Mouse (Mus musculus): ENCODE data around the gene Nipsnap2. TPM values are rescaled to one million over a fixed set of nuclear protein-coding genes. Genes with fewer than 3 reads are reported as not detected.

Nipsnap2 gene
- polyA plus RNA-seq (2014; fragmentation: Illumina TruSeq; extraction: RNeasy Lipid Tissue Mini Kit (QIAGEN cat#74804); ENCODE audit: low read depth, low replicate concordance) = 79.5 TPM

GRCm38 (mm10) chr5:129724834-129725773 lies at the start of gene Nipsnap2:
Nipsnap2 (plus strand) TSS chr5:129725063.

GRCm38 (mm10) chr5:129708412-129708811 lies 16.5 kb upstream of the Nipsnap2 start, which contains the start of gene Sept14:
Sept14 (minus strand) TSS chr5:129708512.

GRCm38 (mm10) chr5:129715326-129715861 lies 9.5 kb upstream of the Nipsnap2 start, which contains the start of gene Mrps17:
Mrps17 (plus strand) TSS chr5:129715497.

GRCm38 (mm10) chr5:129786818-129787790 lies 62.2 kb downstream of the Nipsnap2 start, which contains the start of gene Psph:
Psph (minus strand) TSS chr5:129787449.

Other genes starting within 250 kb of the Nipsnap2 start
- 27.9 TPM for gene Sfswap, start 223.8 kb upstream of the Nipsnap2 start, polyA plus RNA-seq (2014; fragmentation: Illumina TruSeq; extraction: RNeasy Lipid Tissue Mini Kit (QIAGEN cat#74804); ENCODE audit: low read depth, low replicate concordance)
- gene Mmp17, start 140.9 kb upstream of the Nipsnap2 start, polyA plus RNA-seq (2014; fragmentation: Illumina TruSeq; extraction: RNeasy Lipid Tissue Mini Kit (QIAGEN cat#74804); ENCODE audit: low read depth, low replicate concordance) = 0.08 TPM
- gene Zfp11, start 55.0 kb upstream of the Nipsnap2 start, polyA plus RNA-seq (2014; fragmentation: Illumina TruSeq; extraction: RNeasy Lipid Tissue Mini Kit (QIAGEN cat#74804); ENCODE audit: low read depth, low replicate concordance) = 4.4 TPM
- not detected for gene Sept14, start 16.6 kb upstream of the Nipsnap2 start, polyA plus RNA-seq (2014; fragmentation: Illumina TruSeq; extraction: RNeasy Lipid Tissue Mini Kit (QIAGEN cat#74804); ENCODE audit: low read depth, low replicate concordance)
- 68.5 TPM for gene Mrps17, start 9.6 kb upstream of the Nipsnap2 start, polyA plus RNA-seq (2014; fragmentation: Illumina TruSeq; extraction: RNeasy Lipid Tissue Mini Kit (QIAGEN cat#74804); ENCODE audit: low read depth, low replicate concordance)
- 9.8 TPM for gene Psph, start 62.4 kb downstream of the Nipsnap2 start, polyA plus RNA-seq (2014; fragmentation: Illumina TruSeq; extraction: RNeasy Lipid Tissue Mini Kit (QIAGEN cat#74804); ENCODE audit: low read depth, low replicate concordance)
- gene Sumf2, start 121.9 kb downstream of the Nipsnap2 start, polyA plus RNA-seq (2014; fragmentation: Illumina TruSeq; extraction: RNeasy Lipid Tissue Mini Kit (QIAGEN cat#74804); ENCODE audit: low read depth, low replicate concordance) = 4.6 TPM
- gene Chchd2, start 162.4 kb downstream of the Nipsnap2 start, polyA plus RNA-seq (2014; fragmentation: Illumina TruSeq; extraction: RNeasy Lipid Tissue Mini Kit (QIAGEN cat#74804); ENCODE audit: low read depth, low replicate concordance) = 776 TPM
- 2.1 TPM for gene Zbed5, start 170.7 kb downstream of the Nipsnap2 start, polyA plus RNA-seq (2014; fragmentation: Illumina TruSeq; extraction: RNeasy Lipid Tissue Mini Kit (QIAGEN cat#74804); ENCODE audit: low read depth, low replicate concordance)
- gene Phkg1, start 173.5 kb downstream of the Nipsnap2 start, polyA plus RNA-seq (2014; fragmentation: Illumina TruSeq; extraction: RNeasy Lipid Tissue Mini Kit (QIAGEN cat#74804); ENCODE audit: low read depth, low replicate concordance) = 0.36 TPM
- 5.8 TPM for gene Nupr1l, start 183.5 kb downstream of the Nipsnap2 start, polyA plus RNA-seq (2014; fragmentation: Illumina TruSeq; extraction: RNeasy Lipid Tissue Mini Kit (QIAGEN cat#74804); ENCODE audit: low read depth, low replicate concordance)
- 48.9 TPM for gene Vkorc1l1, start 216.9 kb downstream of the Nipsnap2 start, polyA plus RNA-seq (2014; fragmentation: Illumina TruSeq; extraction: RNeasy Lipid Tissue Mini Kit (QIAGEN cat#74804); ENCODE audit: low read depth, low replicate concordance)

Measured in kidney, adult 10 weeks (tissue).